Mouse (Mus musculus): Measurements from ENCODE around the gene Casp3.
"Not testable (repeated sequence)": the region's sequence is repeated elsewhere in the genome, so short reads cannot be mapped to it uniquely, and the experiment has no call there.

Casp3 gene

DNA sequence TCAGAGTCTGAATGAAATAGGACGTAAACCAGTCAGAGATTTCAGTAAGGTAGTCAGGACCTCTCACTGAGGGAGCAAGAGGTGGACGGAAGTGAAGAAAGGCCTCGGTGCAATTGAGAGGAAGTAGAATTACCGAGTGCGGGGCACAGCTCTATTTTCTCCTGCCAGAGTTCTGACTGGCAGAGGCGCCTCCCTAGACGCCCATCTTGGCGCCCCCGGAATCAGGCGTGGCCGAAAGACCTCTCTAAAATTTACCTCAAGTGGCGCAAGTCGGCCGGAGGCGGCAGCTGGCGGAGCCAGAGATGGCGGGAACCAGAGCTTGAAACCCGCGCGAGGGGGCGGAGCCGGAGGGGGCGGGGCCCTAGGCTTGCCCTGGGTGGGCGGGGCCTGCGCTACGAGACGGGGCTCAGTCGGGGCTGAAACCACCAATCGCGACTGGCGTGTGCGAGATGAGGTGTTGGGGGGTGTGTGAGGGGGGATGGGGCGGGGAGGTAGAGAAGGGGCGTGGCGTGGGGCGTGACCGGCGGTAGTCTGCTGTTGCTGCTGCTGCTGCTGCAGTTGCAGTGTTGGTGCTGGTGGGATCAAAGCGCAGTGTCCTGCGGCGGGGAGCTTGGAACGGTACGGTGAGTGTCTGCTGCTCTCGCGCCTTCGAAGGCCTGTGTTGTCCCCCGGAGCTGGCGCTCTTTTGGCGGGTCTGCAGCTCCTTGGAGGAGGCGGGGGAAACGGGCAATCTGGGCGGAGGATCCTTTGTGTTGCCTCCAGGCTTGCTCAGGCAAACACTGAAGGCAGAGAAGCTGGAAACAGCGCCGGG, at the start of gene Casp3, which contains the start of gene Primpol:
Casp3 (plus strand) TSS at position 413 of the 811 bp plus-strand sequence.
Primpol (minus strand) TSS at position 334 of the 811 bp plus-strand sequence.
- peak; percentile 97 for DNase-seq

DNA sequence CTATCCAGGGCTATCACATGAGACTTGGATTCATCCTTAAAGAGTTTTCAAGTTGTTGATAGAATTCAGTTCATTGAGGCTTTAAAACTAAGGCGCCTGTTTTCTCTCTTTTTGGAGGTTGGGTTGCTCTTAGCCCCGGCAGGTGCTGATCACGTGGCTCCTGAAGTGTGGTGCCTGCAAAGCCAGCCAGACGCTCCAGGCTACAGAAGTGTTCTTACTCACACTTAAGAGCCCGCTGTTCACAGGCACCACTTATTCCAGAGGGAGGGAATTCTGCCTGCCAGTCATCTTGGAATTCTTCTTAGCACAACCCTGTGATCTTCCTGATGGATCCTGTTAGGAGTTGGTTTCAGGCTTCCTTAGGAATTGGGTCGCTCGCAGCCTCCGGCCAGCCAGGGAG, 49.1 kb upstream of the Casp3 start:
- DNase-seq = no peak

DNA sequence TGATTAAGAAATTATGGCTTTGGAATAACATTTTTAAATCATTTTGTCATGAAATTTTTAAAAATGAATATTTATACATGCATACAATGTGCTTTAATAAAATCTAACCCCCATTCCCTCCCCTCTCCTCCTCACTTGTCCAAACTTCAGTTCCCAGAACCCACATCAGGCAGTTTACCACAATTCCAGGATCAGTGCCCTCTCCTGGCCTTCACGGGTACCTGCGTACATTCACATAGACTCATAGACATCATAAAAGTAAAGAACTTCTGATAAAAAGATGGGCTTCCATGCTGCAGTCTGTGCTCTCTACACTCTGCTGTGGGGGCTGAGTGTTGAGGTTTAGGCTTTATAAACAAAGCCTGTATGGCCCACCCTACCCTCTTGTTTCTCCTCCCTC, 48.1 kb upstream of the Casp3 start:
- no peak for DNase-seq

DNA sequence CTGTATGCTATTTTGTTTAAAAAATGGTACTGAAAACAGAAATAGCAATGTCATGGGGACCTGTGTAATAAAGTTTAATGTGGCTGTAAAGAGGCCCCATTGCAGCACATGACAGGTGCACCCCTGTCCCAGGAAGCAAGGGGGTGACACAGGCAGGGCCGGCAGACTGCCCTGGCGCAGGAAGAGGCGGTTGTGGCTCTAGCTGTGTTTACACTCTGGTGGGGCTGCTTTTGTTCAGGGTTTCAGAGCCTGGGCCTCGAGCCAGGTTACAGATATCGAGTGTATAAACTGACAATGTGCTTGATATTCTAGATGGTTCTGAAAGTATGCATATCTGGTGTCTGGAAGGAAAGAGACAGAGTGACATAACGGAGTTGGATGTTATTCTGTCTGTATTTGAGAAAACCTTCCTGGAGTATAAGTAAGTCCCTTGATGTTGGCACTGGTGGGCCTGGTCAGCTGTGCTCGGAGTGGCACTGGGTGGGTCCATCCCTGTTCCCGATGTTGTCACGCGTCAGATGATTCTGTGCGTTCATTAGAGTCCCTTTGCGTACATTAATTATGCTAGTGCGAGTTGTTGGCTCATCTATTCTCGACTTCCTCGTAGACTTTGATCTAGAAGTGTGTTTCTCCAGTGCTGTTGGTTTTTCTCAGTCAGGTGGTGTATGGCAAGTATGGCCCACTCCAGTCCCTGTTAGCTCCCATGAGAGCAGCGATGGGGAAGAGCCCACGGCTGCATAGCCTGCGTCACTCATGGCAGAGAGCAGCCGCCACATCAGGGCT, 47.2 kb upstream of the Casp3 start:
- DNase-seq = no peak

DNA sequence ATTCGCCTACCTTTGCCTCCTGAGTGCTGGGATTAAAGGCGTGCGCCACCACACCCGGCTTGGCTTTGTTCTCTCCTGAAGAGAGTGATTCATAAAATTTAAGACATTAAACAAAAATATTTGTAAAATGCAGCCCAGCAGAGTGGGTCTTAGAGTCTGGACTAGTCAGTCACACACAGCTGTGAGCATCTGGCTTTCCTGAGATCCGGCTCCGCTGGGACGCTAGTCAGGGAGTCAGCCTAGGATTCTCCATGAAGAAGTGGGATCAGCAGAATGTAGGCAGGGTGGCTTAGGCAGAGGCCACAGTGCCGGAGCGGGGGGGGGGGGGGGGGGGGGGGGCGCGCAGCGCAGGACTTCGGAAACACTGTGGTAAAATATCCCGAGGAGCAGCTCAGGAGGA, 46.4 kb upstream of the Casp3 start:
- DNase-seq = no peak

DNA sequence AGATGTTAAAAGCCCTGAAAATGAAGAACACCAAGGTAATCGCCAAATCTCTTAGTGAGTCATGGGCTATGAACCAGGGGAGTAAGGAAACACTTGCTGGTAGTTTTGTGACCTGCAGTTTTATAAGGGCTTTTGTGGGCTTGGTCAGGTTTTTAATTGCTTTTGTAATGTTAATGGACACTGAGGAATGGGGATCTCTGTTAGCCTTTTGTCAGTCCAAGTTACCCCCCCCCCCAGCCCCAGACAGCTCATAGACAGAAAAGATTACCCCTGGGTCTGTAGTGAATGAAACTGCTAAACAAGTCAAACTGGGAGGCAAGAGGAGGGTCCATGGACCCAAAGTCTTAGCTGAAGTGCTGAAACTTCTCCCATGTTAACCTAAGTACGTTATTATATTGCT, 43.6 kb upstream of the Casp3 start:
- no peak for DNase-seq

DNA sequence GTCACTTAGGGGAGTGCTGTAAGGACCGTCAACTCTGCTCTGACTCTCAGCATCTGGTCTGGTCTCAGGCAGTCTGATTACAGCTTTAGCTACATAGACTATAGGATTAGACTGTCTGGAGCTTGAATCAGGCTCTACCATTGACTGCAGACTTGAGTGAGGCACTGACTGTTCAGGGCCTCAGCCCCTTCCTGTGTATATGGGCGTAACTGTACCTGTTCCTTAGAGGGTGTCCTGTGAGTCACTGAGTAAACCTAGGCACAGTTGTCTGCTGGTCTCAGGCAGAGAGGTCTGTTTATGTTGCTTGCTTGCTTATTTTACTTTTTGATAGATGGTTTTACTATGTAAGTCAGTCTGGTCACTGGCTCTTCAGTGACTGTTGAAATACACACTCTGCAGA, 43.1 kb upstream of the Casp3 start:
- DNase-seq = no peak

DNA sequence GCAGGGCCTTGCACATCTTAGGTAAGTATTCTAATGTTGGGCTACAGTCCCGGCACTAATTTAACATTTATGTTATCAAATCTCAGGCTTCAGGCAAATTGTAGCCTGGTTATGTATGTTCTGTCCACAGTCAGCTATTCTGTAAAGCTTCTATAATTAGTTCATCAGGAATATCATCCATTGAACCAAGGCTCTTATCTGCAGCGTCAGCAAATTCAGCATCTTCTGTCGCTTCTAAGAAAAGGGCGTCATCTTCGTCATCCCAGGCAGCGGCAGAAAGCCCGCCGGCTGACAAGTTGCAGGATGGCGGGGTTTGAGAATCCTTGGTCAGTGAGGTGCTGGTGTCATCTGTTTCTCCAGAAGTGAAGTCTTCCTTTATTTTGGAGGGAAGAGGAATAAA, 38.3 kb upstream of the Casp3 start:
- no peak for DNase-seq

DNA sequence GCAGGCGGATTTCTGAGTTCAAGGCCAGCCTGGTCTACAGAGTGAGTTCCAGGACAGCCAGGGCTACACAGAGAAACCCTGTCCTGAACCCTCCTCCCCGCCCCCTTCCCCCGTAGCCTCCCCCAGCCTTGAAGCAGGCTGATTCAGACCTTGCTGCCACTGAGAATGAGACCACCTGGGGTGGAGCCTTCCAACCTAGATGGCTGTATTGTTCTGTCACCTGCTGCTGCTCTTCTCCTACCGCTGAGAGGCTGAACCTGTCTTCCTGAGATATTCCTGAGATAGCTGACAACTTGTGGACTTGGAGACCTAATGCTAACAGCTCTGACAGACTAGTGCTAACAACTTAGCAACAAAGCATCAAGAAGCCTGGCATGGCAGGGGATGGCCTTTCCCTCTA, 32.8 kb upstream of the Casp3 start:
- DNase-seq = not testable (repeated sequence)

DNA sequence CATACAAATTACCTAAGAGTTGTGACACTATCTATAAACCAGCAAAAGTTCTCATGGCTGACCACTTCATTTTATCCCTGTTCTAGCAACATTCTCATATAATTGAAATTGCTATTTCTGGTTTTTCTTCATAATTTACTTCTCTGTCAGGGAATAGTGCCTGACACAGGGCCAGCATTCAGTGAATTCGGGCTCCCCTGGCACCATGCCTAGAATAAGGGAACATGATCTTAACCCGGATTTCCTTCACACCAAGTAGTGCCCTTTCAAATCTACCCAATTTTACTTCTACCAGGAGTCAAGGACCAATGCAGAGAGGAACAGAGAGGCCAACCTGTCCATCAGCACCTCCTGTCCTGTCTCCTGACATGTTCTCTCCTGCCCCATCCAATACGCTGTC, 31.5 kb upstream of the Casp3 start:
- no peak for DNase-seq

DNA sequence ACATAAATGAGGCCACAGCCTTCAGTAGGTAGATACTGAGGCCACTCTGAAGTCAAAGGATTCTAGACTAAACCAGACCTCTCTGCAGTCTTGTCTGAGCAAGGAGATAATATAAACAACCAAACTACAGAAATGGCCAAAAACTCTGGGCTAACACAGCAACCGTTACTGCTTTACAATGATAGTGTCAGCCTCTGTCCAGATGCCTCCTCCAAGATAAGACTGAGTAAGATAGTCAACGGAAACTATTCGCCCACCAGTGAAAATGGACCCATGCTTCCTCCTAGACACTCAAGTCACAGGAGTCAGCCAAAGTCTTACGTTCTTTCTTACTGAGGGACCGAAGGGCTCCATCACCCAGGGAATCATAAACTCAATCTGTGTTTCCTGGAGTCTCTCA, 29.2 kb upstream of the Casp3 start:
- DNase-seq = no peak

DNA sequence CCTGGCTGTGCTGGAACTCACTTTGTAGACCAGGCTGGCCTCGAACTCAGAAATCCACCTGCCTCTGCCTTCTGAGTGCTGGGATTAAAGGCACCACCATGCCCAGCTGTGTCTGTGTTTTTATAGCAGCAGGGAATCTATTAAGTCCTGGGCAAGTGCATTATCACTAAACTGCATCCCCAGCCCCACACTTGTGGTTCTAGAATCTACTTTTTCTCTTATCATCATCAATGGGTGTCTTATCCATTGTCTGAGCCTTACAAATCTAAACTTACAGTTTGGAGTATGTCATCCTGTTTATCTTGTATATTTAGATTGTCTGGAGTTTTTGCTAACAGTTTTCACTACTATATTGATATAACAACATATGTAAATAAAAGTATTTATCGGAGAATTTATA, 28.4 kb upstream of the Casp3 start:
- no peak for DNase-seq

DNA sequence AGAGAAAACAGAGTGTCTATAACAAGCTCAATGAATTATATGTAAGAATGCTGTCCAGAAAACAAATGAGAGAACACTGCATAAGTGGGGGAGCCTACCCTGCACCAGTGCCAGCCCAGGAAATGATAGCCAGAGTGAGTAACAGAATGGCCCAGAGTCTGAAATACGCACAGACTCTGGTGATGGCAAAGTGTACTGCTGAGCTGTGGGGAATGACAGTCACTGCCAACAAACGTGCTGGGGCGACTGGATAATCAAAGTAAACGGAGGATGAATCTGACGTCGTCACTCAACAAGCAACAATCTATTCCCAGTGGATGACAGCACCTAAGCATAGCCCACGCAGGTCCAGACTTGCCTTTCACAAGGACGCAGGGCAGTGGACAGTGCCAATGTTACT, 24.0 kb upstream of the Casp3 start:
- DNase-seq = peak; percentile 64 to 77

DNA sequence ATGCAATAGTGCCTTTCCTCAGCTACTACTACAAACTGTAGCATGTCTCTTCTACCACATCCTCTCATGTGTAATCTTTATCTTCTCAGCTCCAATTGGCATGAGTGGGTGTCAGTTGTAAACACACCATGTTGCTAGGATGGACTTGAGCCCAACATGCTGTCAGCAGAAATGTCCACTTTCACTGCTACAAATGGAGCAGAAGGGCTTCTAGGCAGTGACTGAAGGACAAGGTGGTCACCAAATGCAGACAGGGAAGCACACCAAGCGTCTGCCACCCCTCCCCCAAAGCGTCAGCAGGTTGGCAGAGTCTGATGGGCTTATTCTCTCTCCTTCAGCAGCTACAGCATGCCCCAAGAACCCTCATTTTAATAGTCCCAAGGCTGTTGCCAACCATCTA, 23.3 kb upstream of the Casp3 start:
- DNase-seq = peak; percentile 88 to 89

DNA sequence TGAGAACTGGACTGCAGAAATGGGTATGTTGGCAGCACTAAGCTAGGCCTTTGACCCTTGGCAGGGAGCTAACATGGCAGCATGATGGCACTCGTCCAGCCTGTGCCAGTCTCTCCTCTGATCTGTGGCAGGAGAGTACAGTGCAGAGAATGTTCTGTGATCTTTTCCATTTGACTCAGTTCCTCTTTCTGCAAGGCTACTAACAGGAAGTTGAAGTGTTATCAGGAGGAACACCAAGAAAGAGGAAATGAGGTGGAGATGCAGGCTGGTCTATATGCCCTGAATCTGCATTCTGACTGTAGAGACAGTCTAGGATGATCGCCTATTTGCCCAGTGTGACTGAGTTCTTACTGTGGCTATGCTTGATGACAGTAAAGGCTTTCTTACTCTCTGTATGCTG, 21.5 kb upstream of the Casp3 start:
- peak; percentile 19 to 32 for DNase-seq

DNA sequence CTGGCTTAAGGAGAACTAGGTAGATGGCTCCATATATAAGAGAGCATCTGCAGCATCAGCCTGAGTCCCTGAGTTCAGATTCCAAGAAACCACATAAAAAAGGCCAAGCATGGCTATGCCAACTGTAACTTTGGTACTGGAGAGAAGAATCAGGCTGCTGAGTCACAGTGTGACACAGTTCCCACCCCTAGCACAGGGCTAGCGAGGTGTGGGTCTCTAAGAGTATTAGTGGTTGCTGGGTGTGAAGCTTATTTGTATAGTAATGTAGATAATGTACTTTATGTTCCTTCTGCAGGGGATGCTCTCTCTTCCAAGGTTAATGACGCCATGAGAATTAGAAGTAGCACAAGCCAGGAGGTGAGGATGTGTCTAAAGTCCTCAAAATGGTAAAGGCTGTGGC, 20.6 kb upstream of the Casp3 start:
- no peak for DNase-seq

DNA sequence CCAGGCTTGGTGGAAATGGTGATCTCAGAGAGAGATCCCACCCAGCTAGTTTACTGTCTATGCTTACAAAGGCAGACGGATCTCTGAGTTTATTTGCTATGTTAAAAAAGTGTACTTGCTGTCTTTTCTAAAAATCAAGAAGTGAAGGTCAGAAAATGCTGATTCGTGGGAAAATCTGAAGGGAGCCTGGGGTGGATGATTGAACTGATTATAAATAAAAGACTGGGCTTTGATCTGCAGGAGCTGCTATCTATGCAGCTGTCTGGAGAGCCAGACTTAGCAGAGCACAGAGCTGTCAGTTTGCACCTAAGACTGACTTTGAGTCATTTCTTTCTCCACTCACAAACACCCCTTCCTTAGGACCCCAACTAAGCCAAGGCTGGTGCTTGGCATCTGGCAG, 19.7 kb upstream of the Casp3 start:
- DNase-seq = no peak

DNA sequence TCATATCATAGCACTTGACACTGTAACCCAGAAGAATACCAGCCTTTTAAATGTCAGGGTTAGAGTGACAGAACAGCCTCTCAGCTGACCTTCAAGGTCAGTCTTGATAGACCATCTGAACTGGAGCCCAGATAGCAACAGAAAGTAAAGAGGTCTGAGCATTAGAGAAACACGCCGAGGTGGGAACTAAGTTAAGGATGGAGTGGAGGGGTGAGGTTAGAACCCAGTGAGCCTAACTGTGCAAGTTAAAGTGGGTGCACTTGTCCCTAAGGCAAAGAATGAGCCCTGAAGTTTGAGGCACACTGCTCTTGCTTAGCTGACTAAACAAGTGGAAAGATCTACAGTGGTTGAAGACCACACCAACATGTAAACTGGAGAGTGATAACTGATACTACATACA, 19.0 kb upstream of the Casp3 start:
- DNase-seq = no peak

DNA sequence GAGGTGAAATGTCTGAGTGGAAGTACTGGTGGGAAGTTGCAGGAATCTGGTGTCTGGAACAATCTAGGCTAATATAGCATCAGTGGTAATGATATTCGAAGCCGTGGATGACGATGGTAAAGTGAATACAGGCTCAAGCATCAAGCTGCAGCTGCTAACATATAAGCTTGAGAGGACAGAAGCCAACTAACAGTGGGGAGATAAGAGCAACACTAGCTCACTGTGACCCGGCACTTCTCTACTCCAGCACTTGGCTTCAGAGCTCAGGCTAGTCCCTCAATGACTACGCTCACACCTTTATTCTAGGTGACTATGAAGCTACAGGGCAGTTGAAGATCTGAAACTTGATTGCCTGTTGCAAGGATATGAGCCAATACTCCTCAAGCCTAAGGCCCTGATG, 18.3 kb upstream of the Casp3 start:
- no peak for DNase-seq

DNA sequence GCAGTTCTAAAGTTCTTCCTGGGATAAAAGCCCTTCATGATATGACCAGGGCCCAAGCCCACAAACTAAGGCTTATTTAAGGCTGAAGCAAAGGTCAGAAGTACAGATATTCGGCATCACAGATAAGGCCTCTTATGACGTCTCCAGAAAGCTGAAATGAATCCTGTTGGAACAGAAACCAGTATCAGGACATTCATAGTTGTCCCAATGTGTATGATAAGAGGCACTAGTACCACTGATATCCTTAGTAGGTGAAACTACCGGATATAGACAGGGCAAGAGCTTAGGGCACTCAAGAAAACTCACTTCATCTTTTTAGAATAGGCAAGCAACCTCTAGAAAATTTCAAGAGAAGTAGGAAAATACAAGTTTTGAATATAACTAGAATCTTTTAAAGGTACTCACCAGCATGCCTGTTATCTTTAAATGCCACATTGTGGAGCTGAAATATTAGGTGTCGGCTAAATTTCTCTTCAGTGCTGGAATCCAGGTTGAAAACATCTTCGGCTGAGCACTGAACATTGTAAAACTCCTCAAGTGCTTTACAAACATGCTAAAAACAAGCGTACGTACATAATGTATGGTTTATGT, 17.7 kb upstream of the Casp3 start:
- DNase-seq = no peak

DNA sequence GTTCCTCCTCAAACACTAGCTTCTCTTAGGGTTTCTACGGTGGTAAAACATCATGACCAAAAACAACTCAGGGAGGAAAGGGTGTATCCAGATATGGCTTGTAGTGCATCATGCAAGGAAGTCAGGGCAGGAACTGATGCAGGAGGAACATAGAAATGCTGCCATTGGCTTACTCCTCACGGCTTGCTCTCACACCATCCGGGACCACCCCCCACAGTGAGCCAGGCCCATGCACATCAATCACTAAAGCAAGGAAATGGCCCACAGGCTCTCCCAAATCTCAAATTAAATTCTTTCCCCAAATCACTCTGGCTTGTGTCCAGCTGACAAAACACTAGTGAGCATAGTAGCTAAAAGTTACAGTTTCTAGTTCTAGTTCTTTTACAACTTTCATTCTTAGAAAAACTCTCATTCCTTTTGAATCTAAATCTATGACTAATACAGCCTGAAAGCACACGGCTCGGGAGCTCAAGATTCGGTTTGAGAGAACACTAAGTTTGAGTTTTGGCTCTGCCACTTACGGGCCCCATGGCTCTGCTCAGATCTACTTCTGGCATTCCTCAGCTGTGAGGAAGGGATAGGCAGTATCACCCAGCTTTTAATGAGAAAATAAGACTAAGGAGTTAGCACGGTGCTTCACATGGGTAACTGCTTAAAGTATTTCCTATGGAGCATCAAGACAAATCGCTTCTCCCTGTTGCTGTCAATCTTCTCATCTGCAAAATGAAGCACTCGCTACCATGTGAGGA, 16.0 kb upstream of the Casp3 start:
- DNase-seq = no peak

DNA sequence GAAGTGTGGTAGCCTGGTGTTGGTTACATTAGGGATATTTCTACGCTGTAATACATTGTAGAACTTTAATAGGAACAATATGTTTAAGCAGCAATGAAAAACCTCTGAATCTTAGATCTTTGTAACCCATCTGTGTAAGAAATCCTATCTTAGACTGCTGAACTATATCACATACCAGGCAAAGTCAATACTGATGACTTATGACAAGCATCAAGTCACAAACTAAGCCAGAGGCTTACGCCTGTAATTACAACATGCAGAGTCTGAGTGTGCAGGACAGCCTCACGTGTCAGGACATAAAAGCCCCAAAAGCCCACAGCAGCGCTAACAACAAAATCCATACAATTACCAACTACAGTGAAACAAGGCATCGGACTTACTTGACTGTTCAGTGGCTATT, 13.5 kb upstream of the Casp3 start:
- no peak for DNase-seq

DNA sequence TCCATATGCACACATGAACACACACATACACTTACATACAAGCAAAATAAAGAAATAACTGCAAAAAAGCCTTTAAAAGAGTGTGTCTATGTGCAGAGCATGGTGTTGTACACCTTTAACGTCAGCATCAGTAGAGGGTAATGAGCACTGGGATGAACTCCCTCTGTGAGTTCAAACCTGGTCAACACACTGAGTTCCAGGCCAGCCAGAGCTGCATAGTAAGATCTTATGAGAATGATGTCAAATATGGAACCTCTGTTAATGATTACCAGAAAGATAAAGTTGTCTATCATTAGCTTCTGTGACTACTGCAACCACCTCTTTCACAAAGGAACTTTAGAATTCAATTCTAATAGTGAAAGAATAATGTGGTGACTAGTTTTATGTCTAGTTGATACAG, 10.2 kb upstream of the Casp3 start:
- DNase-seq = no peak
